Mouse (Mus musculus) intestine, postnatal 0 days (tissue): ENCODE measurements around the gene B9d1. TPM values are rescaled to one million over a fixed set of nuclear protein-coding genes. Genes with fewer than 3 reads are reported as not detected.

Experiments
- ATAC-seq: fragments of 200-750 bp; cut with Nextera tagmentation; 2 replicates; pipeline ENCODE4 v1.8.0; 2017; ENCODE audit warnings: mild to moderate bottlenecking, moderate TSS enrichment, moderate library complexity
- H3K27ac ChIP-seq: fragments of 300-500 bp; sonication (generic); 2 replicates; pipeline ENCODE4 v1.5.1; 2014; ENCODE audit warnings: mild to moderate bottlenecking, low read depth, low read length, moderate library complexity
- H3K27me3 ChIP-seq: fragments of 300-500 bp; sonication (generic); replicated peaks from 2 replicates; pipeline ENCODE4 v1.6.1; 2014; ENCODE audit warnings: low read length, mixed read lengths; ENCODE audit not compliant: control insufficient read depth, insufficient read depth
- H3K36me3 ChIP-seq: fragments of 300-500 bp; sonication (generic); 2 replicates; pipeline ENCODE4 v1.6.1; 2014; ENCODE audit warnings: mild to moderate bottlenecking, moderate library complexity; ENCODE audit not compliant: control insufficient read depth, insufficient read depth
- H3K4me1 ChIP-seq: fragments of 300-500 bp; sonication (generic); replicated peaks from 2 replicates; pipeline ENCODE4 v1.6.1; 2014; ENCODE audit warnings: antibody characterized with exemption, low read length, mixed read lengths; ENCODE audit not compliant: control insufficient read depth, insufficient read depth
- H3K4me2 ChIP-seq: fragments of 300-500 bp; sonication (generic); replicated peaks from 2 replicates; pipeline ENCODE4 v1.6.1; 2014; ENCODE audit warnings: low read depth, mild to moderate bottlenecking, moderate library complexity
- H3K4me3 ChIP-seq: fragments of 300-500 bp; sonication (generic); 2 replicates; pipeline ENCODE4 v1.5.1; 2014; ENCODE audit warnings: low read depth, low read length
- H3K9ac ChIP-seq: fragments of 300-500 bp; sonication (generic); 2 replicates; pipeline ENCODE4 v1.6.1; 2014; ENCODE audit warnings: mild to moderate bottlenecking, low read depth, low read length
- H3K9me3 ChIP-seq: fragments of 300-500 bp; sonication (generic); 2 replicates; pipeline ENCODE4 v1.6.1; 2016; ENCODE audit warnings: mixed run types; ENCODE audit not compliant: control insufficient read depth
- CTCF ChIP-seq: sonication (generic); IDR thresholded peaks from 2 replicates; pipeline ENCODE4 v1.5.1; 2016; ENCODE audit warnings: low read depth, mild to moderate bottlenecking, control low read depth, antibody characterized with exemption, moderate library complexity
- WGBS: fragments of 180-500 bp; shearing (Covaris S2); extraction: QIAGEN DNeasy Blood & Tissue Kit; methylation state at CpG from one replicate; pipeline ENCODE4 v1.1.7; 2014; 5-methylcytosine and 5-hydroxymethylcytosine counted together
- polyA plus RNA-seq: library from polyadenylated mRNA; unstranded; fragments of >200 nt; fragmentation: Nextera tagmentation; extraction: Ambion mirVana; gene quantifications from 2 replicates; pipeline ENCODE4 v1.2.1, GENCODE M21; 2015

Gene B9d1
- polyA plus RNA-seq, 1 experiment from 2014 or later: 6.1 TPM

DNA sequence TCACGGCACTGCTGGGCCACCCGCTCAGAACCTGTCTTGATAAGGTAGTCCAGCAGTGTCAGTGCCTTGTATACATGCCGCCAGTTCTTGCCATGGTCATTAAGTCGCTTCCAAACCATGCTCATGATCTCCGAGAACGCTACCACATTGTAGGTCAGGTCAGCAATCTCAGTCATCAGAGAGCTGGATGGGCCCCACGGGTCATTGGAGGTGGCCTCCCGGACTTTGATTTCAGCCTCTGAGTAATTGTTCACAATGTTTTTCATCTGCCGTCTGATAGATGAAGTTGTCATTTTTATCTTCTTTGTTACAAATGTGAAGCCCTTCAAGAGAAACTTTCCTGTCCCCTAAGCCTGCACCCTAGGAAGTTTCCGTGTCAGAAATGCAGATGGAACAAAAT is 41.5 kb downstream of the B9d1 start:
- H3K4me1 ChIP-seq: 0 out of 2 replicates have a peak, but pooled peaks cover 7% of the 10 kb centered on the region
- peak overlapping the region; percentile 76 for H3K27ac ChIP-seq
- peak; percentile 57; the same call in 1 of the 2 replicates for ATAC-seq
- TF ChIP-seq CTCF: no peak
- H3K4me3 ChIP-seq: no peak overlapping the region
- 46% methylated on average over 10 of the region's 10 CpGs for WGBS
- no peaks in the 10 kb centered on the region for H3K27me3 ChIP-seq
- peaks cover 13% of the 10 kb centered on the region; the same call in 1 of the 2 replicates for H3K36me3 ChIP-seq
- no peaks in the 10 kb centered on the region for H3K9me3 ChIP-seq
- peak overlapping the region; percentile 38; the same call in 1 of the 2 replicates for H3K4me2 ChIP-seq
- H3K9ac ChIP-seq: no peak overlapping the region

DNA sequence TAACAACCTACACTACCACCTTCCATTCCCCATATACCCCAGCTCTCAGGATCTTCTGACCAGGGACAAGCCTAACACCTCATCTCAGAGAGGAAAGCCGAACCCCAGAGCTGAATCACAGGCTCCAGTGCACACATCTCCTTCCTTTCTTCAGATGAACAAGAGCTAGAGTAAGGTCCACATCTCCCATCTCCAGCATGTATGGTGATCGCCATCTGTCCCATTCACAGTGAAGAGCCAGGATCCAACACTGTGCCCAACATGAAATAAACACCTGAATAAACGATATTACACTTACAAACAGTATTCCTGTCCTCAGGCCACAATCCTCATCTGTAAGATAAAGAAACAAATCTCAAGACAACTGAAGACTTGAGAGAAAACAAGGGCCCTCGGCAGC is 42.8 kb downstream of the B9d1 start:
- H3K4me3 ChIP-seq: no peak overlapping the region
- no peak for ATAC-seq
- WGBS: 89% methylated on average over 4 of the region's 4 CpGs
- H3K27ac ChIP-seq: no peak overlapping the region
- H3K4me1 ChIP-seq: 0 out of 2 replicates have a peak, but pooled peaks cover 7% of the 10 kb centered on the region
- peaks cover 13% of the 10 kb centered on the region; the same call in 1 of the 2 replicates for H3K36me3 ChIP-seq
- no peak overlapping the region for H3K4me2 ChIP-seq
- no peaks in the 10 kb centered on the region for H3K9me3 ChIP-seq
- H3K9ac ChIP-seq: no peak overlapping the region
- no peak for TF ChIP-seq CTCF
- H3K27me3 ChIP-seq: no peaks in the 10 kb centered on the region

DNA sequence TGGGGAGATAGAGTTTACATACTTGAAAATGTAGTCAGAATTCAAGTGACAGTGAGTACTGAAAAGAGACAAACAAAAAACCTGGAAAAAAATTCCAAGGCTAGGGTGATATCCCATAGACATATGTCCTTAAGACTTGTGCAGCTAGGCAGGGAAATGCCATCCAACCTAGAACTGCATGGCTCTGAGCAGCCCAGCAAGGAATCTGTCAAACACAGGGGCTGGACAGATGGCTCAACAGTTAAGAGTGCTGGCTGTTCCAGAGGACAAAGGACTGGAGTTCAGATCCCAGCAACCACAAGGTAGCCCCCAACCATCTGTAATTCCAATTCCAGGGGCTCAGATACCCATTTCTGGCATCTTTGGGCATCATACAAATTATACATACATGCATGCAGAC is 45.7 kb downstream of the B9d1 start:
- H3K4me3 ChIP-seq: no peak overlapping the region
- no peak overlapping the region for H3K9ac ChIP-seq
- H3K9me3 ChIP-seq: no peaks in the 10 kb centered on the region
- H3K27ac ChIP-seq: no peak overlapping the region
- TF ChIP-seq CTCF: no peak
- no peak overlapping the region for H3K4me2 ChIP-seq
- H3K4me1 ChIP-seq: 0 out of 2 replicates have a peak, but pooled peaks cover 3% of the 10 kb centered on the region
- no peaks in the 10 kb centered on the region for H3K27me3 ChIP-seq
- ATAC-seq: no peak
- H3K36me3 ChIP-seq: peaks cover 7% of the 10 kb centered on the region; the same call in 1 of the 2 replicates

DNA sequence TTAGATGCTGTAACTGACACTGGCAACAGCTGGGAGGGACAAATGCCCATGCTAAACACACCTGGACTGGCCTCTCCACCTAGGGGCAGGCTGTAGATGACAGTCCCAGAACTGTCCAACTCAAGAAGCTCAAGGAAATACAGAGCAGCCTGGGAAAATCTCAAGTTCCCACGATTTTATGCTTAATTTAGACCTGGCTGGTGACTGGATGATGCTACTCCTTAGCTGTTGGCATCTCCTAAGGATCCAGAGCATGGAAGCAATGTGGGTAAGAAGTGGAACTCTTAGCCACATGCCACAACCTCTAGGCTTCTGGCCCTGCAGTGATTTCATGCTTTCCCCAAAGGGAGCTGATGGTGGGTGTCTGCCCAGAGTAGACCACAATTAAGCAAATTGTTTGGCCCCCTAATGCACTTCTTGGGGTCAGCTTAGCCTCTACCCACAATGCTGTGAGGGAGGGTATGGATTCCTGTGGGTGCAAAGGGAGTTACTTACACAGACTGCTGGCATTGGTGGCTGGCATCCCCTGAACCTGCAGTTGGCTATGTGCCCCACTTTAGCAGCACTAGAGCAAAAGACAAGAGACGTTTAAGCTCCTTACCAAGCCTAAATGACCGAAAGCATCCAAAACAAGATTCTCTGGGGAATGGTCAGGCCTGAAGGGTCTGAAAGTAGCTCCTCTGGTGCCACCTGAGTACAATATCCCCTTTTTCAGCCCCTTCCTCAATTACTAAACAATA is 48.2 kb downstream of the B9d1 start:
- ATAC-seq: no peak
- peak; percentile 48 for TF ChIP-seq CTCF
- 86% methylated on average over 3 of the region's 3 CpGs for WGBS
- Histone ChIP-seq H3K4me1 (no peaks in the 10 kb centered on the region), H3K9ac (no peak overlapping the region), H3K4me2 (no peak overlapping the region), H3K27ac (no peak overlapping the region), H3K27me3 (no peaks in the 10 kb centered on the region), H3K4me3 (no peak overlapping the region), H3K36me3 (no peaks in the 10 kb centered on the region), H3K9me3 (no peaks in the 10 kb centered on the region)

DNA sequence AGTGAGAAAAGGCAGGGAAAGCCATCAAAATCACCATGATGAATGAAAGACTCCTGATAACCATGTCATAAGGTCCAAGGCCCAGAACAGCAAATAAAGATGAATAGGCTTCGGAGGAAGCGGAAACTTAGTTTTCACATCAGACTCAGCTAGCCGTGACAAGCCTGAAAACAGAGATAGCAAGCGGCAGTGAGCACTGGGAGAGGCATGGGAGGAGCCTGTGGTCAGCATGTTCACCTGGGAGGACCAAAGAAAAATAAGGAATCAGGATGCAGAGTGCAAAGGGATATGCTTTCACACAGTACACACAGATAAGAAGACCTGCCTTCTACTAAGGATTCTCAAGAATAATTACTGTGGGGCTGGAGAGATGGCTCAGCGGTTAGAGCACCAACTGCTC is 54.6 kb downstream of the B9d1 start:
- no peak overlapping the region for H3K27ac ChIP-seq
- H3K9ac ChIP-seq: no peak overlapping the region
- H3K27me3 ChIP-seq: no peaks in the 10 kb centered on the region
- 57% methylated on average over 5 of the region's 5 CpGs for WGBS
- no peaks in the 10 kb centered on the region; the same call in 1 of the 2 replicates for H3K36me3 ChIP-seq
- H3K9me3 ChIP-seq: no peaks in the 10 kb centered on the region
- no peak for TF ChIP-seq CTCF
- no peak overlapping the region for H3K4me2 ChIP-seq
- ATAC-seq: no peak
- H3K4me3 ChIP-seq: no peak overlapping the region
- H3K4me1 ChIP-seq: no peaks in the 10 kb centered on the region

DNA sequence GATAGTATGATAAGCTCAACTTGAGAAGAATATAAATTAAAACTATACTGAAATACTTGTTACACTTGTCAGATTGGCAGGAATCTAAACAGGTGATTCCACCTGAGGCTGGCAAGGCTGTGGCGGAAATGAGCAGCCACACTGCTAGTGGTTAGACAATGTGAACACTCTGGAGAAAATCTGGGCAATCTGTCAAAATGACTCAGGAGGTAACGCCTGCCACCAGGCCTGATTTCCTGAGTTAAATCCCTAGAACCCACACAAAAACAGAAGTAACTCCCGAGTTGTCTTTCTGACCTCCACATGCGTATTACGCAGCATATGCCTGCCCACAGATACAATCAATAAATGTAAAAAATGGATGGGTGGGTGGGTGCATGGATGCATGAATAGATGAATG is 57.5 kb downstream of the B9d1 start:
- Histone ChIP-seq H3K36me3 (no peaks in the 10 kb centered on the region; the same call in 1 of the 2 replicates), H3K9ac (no peak overlapping the region), H3K27me3 (no peaks in the 10 kb centered on the region), H3K9me3 (no peaks in the 10 kb centered on the region), H3K4me2 (no peak overlapping the region), H3K4me3 (no peak overlapping the region), H3K27ac (no peak overlapping the region), H3K4me1 (no peaks in the 10 kb centered on the region)
- 75% methylated on average over 5 of the region's 5 CpGs for WGBS
- TF ChIP-seq CTCF: no peak
- no peak for ATAC-seq

Other genes with a start within 250 kb of the B9d1 start
- gene Aldh3a2, start 237.7 kb upstream of the B9d1 start, polyA plus RNA-seq: 60.7 and 63.1 TPM in 2 replicates
- gene Slc47a2, start 162.3 kb upstream of the B9d1 start, polyA plus RNA-seq: not detected in 2 replicates
- 8.0 and 9.8 TPM in 2 replicates for gene Slc47a1, start 126.8 kb upstream of the B9d1 start, polyA plus RNA-seq
- 0.56 and 0.69 TPM in 2 replicates for gene Rnf112, start 51.0 kb upstream of the B9d1 start, polyA plus RNA-seq
- gene Mfap4, start 19.7 kb upstream of the B9d1 start, polyA plus RNA-seq: 78.2 and 97.0 TPM in 2 replicates
- gene Mapk7, start 10.7 kb upstream of the B9d1 start, polyA plus RNA-seq: 14.5 and 16.2 TPM in 2 replicates
- 13.5 and 14.4 TPM in 2 replicates for gene Epn2, start 74.5 kb downstream of the B9d1 start, polyA plus RNA-seq
- gene Grap, start 148.1 kb downstream of the B9d1 start, polyA plus RNA-seq: 3.7 and 3.9 TPM in 2 replicates
- gene Fam83g, start 178.9 kb downstream of the B9d1 start, polyA plus RNA-seq: 20.7 and 21.9 TPM in 2 replicates
- gene Slc5a10, start 215.7 kb downstream of the B9d1 start, polyA plus RNA-seq: 0.08 and 0.13 TPM in 2 replicates